Mouse (Mus musculus): Measurements from ENCODE around the gene Xpc. TPM values are rescaled to one million over a fixed set of nuclear protein-coding genes. Genes with fewer than 3 reads are reported as not detected.
"Not testable (repeated sequence)": the region's sequence is repeated elsewhere in the genome, so short reads cannot be mapped to it uniquely, and the experiment has no call there.

The Xpc gene
- polyA plus RNA-seq, 1 experiment from 2014 or later: 16.9 TPM

DNA sequence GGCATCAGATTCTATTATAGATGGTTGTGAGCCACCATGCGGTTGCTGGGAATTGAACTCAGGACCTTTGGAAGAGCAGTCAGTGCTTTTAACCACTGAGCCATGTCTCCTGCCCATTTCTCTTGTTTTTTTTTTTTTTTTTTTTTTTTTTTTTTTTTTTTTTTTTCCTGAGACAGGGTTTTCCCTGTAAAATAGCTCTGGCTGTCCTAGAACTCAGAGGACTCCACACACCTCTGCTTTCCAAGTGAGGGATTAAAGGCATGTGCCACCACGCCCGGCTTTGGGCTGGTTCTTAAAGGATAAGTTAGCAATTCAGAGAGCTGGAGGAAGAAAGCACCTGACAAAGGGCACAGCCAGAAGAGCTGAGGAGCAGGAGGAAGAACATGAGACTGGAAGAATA is 44.3 kb downstream of the Xpc start:
- not testable (repeated sequence) for H3K36me3 ChIP-seq (ENCODE audit: control insufficient read depth, insufficient read depth, low read length); H3K4me3 ChIP-seq (ENCODE audit: low read depth, low read length); H3K27ac ChIP-seq (ENCODE audit: low read depth, low read length); H3K4me2 ChIP-seq (ENCODE audit: low read depth, low read length); H3K9me3 ChIP-seq (ENCODE audit: control insufficient read depth, low read length); H3K27me3 ChIP-seq (ENCODE audit: control insufficient read depth, insufficient read depth, low read length); H3K9ac ChIP-seq (replicated peaks; ENCODE audit: low read depth, low read length); ATAC-seq (ENCODE audit: low read depth)
- peaks cover 17% of the 10 kb centered on the region for H3K4me1 ChIP-seq (ENCODE audit: control insufficient read depth, insufficient read depth, low read length)
- 96% methylated on average over 3 of the region's 3 CpGs for WGBS

GRCm38 (mm10) chr6:91470712-91471111 is 45.0 kb downstream of the Xpc start:
- no peak overlapping the region for H3K4me2 ChIP-seq (ENCODE audit: low read depth, low read length)
- no peaks in the 10 kb centered on the region for H3K9me3 ChIP-seq (ENCODE audit: control insufficient read depth, low read length)
- no peaks in the 10 kb centered on the region for H3K27me3 ChIP-seq (ENCODE audit: control insufficient read depth, insufficient read depth, low read length)
- H3K4me3 ChIP-seq (ENCODE audit: low read depth, low read length): no peak overlapping the region
- whole genome bisulfite sequencing: 92% methylated on average over 2 of the region's 2 CpGs
- peaks cover 17% of the 10 kb centered on the region for H3K4me1 ChIP-seq (ENCODE audit: control insufficient read depth, insufficient read depth, low read length)
- H3K9ac ChIP-seq (replicated peaks; ENCODE audit: low read depth, low read length): no peak overlapping the region
- no peaks in the 10 kb centered on the region; the same call in 1 of the 2 replicates for H3K36me3 ChIP-seq (ENCODE audit: control insufficient read depth, insufficient read depth, low read length)
- no peak overlapping the region for H3K27ac ChIP-seq (ENCODE audit: low read depth, low read length)
- ATAC-seq (ENCODE audit: low read depth): no peak

- ATAC-seq (ENCODE audit: low read depth): no peak
- no peaks in the 10 kb centered on the region for H3K27me3 ChIP-seq (ENCODE audit: control insufficient read depth, insufficient read depth, low read length)
- no peak overlapping the region for H3K27ac ChIP-seq (ENCODE audit: low read depth, low read length)
- H3K4me2 ChIP-seq (ENCODE audit: low read depth, low read length): no peak overlapping the region
- 75% methylated on average over 1 of the region's 1 CpGs for WGBS
- no peak overlapping the region for H3K9ac ChIP-seq (replicated peaks; ENCODE audit: low read depth, low read length)
- H3K9me3 ChIP-seq (ENCODE audit: control insufficient read depth, low read length): no peaks in the 10 kb centered on the region
- H3K36me3 ChIP-seq (ENCODE audit: control insufficient read depth, insufficient read depth, low read length): peaks cover 13% of the 10 kb centered on the region
- H3K4me1 ChIP-seq (ENCODE audit: control insufficient read depth, insufficient read depth, low read length): peaks cover 2% of the 10 kb centered on the region; the same call in 1 of the 2 replicates
- H3K4me3 ChIP-seq (ENCODE audit: low read depth, low read length): no peak overlapping the region
These were observed 48.6 kb downstream of the Xpc start for GRCm38 (mm10) chr6:91467106-91467505.

GRCm38 (mm10) chr6:91465756-91466155 is 49.9 kb downstream of the Xpc start:
- no peaks in the 10 kb centered on the region for H3K4me1 ChIP-seq (ENCODE audit: control insufficient read depth, insufficient read depth, low read length)
- WGBS: 90% methylated on average over 2 of the region's 2 CpGs
- H3K4me3 ChIP-seq (ENCODE audit: low read depth, low read length): no peak overlapping the region
- no peak for ATAC-seq (ENCODE audit: low read depth)
- peaks cover 13% of the 10 kb centered on the region for H3K36me3 ChIP-seq (ENCODE audit: control insufficient read depth, insufficient read depth, low read length)
- H3K27me3 ChIP-seq (ENCODE audit: control insufficient read depth, insufficient read depth, low read length): no peaks in the 10 kb centered on the region
- no peak overlapping the region for H3K4me2 ChIP-seq (ENCODE audit: low read depth, low read length)
- no peaks in the 10 kb centered on the region for H3K9me3 ChIP-seq (ENCODE audit: control insufficient read depth, low read length)
- H3K27ac ChIP-seq (ENCODE audit: low read depth, low read length): no peak overlapping the region
- H3K9ac ChIP-seq (replicated peaks; ENCODE audit: low read depth, low read length): no peak overlapping the region

DNA sequence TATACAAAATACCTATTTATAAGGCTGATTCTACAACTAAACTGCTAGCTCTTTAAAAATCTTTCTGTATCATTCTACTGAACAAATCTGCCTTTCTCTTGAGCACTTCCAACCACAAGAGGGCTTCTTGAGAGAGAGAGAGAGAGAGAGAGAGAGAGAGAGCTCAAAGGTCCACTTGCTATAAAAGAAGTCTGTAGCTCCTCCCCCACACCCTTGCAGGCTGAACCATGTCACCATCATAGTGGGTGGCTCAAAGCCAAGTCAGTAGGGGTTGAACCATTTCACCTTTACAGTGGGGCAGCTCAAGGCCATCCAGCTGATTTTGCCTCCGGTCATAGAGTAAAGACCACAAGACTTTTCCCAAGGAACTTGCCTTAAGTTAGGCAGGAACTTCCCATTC is 56.2 kb downstream of the Xpc start:
- Histone ChIP-seq H3K27ac (ENCODE audit: low read depth, low read length) (no peak overlapping the region), H3K4me1 (ENCODE audit: control insufficient read depth, insufficient read depth, low read length) (no peaks in the 10 kb centered on the region), H3K4me3 (ENCODE audit: low read depth, low read length) (no peak overlapping the region), H3K9ac (replicated peaks; ENCODE audit: low read depth, low read length) (no peak overlapping the region), H3K4me2 (ENCODE audit: low read depth, low read length) (no peak overlapping the region), H3K27me3 (ENCODE audit: control insufficient read depth, insufficient read depth, low read length) (no peaks in the 10 kb centered on the region), H3K9me3 (ENCODE audit: control insufficient read depth, low read length) (no peaks in the 10 kb centered on the region), H3K36me3 (ENCODE audit: control insufficient read depth, insufficient read depth, low read length) (peaks cover 13% of the 10 kb centered on the region)
- no peak for ATAC-seq (ENCODE audit: low read depth)
- WGBS: 92% methylated on average over 1 of the region's 1 CpGs

- H3K4me2 ChIP-seq (ENCODE audit: low read depth, low read length): no peak overlapping the region
- H3K9ac ChIP-seq (replicated peaks; ENCODE audit: low read depth, low read length): no peak overlapping the region
- no peaks in the 10 kb centered on the region for H3K4me1 ChIP-seq (ENCODE audit: control insufficient read depth, insufficient read depth, low read length)
- H3K27me3 ChIP-seq (ENCODE audit: control insufficient read depth, insufficient read depth, low read length): no peaks in the 10 kb centered on the region
- H3K27ac ChIP-seq (ENCODE audit: low read depth, low read length): no peak overlapping the region
- H3K4me3 ChIP-seq (ENCODE audit: low read depth, low read length): no peak overlapping the region
- 64% methylated on average over 5 of the region's 5 CpGs for WGBS
- no peak for ATAC-seq (ENCODE audit: low read depth)
- no peaks in the 10 kb centered on the region for H3K36me3 ChIP-seq (ENCODE audit: control insufficient read depth, insufficient read depth, low read length)
- H3K9me3 ChIP-seq (ENCODE audit: control insufficient read depth, low read length): no peaks in the 10 kb centered on the region
These were observed 61.1 kb downstream of the Xpc start for GRCm38 (mm10) chr6:91454546-91454945.

DNA sequence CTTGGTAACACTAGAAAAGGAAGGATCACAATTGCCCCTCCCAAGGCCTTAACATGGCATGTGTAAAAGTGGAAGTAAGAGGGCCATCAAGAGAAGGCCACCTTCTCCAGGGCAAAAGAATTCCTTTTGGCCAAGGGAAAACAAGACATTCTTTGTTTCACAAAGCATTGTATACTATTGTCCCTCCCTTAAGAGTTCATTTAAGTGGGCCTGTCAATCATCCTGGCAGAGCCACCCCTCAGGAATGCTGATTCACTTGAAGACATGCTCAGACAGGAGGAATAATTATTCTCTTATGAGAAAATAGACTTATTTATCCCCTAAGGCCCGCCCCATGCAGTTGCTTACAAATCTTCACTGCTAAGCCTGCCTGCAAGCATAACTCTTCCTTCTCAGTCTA is 63.6 kb downstream of the Xpc start:
- H3K9me3 ChIP-seq (ENCODE audit: control insufficient read depth, low read length): no peaks in the 10 kb centered on the region
- H3K27me3 ChIP-seq (ENCODE audit: control insufficient read depth, insufficient read depth, low read length): no peaks in the 10 kb centered on the region
- no peak for ATAC-seq (ENCODE audit: low read depth)
- no peak overlapping the region for H3K9ac ChIP-seq (replicated peaks; ENCODE audit: low read depth, low read length)
- no peak overlapping the region for H3K27ac ChIP-seq (ENCODE audit: low read depth, low read length)
- H3K4me1 ChIP-seq (ENCODE audit: control insufficient read depth, insufficient read depth, low read length): no peaks in the 10 kb centered on the region
- H3K4me3 ChIP-seq (ENCODE audit: low read depth, low read length): no peak overlapping the region
- WGBS: 81% methylated on average over 1 of the region's 1 CpGs
- H3K36me3 ChIP-seq (ENCODE audit: control insufficient read depth, insufficient read depth, low read length): no peaks in the 10 kb centered on the region
- H3K4me2 ChIP-seq (ENCODE audit: low read depth, low read length): no peak overlapping the region

DNA sequence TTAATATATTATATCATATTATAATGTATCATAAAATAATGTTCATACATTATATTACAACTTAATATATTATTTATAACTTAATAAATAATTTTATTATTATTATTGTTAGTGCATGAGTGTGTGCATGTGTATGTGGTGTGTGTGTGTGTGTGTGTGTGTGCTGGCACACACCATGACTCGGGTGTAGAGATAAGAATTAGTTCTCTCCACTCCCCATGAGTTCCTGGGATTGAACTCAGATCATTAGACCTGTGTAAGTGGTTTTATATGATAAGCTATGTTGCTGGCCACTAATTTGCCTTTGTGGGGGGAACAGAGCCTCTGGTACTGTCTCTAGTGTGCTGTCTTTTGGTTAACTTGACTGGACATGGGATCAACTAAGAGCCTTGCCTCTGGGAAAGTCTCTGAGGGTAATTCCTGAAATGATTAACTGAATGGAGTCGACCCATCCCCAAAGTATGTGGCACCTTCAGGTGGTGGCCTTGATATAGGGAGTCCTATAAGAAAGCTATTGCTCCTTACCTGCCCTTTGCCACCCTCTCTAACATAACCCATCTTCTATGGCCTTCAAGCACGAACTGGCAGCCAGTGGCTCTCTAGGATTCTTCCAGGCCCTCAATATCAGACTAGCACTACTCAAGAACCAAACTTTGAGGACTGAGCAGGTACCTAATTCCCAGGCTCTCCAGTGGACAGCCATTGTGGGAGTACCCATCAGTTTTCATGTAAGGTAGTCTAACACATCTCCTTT is 66.0 kb downstream of the Xpc start:
- WGBS: 72% methylated on average over 3 of the region's 3 CpGs
- ATAC-seq (ENCODE audit: low read depth): no peak
- no peak overlapping the region for H3K4me3 ChIP-seq (ENCODE audit: low read depth, low read length)

GRCm38 (mm10) chr6:91445316-91445715 is 70.4 kb downstream of the Xpc start:
- no peaks in the 10 kb centered on the region for H3K36me3 ChIP-seq (ENCODE audit: control insufficient read depth, insufficient read depth, low read length)
- H3K4me2 ChIP-seq (ENCODE audit: low read depth, low read length): no peak overlapping the region
- H3K9ac ChIP-seq (replicated peaks; ENCODE audit: low read depth, low read length): no peak overlapping the region
- peaks cover 5% of the 10 kb centered on the region; the same call in 1 of the 2 replicates for H3K4me1 ChIP-seq (ENCODE audit: control insufficient read depth, insufficient read depth, low read length)
- no peak overlapping the region for H3K4me3 ChIP-seq (ENCODE audit: low read depth, low read length)
- no peak overlapping the region for H3K27ac ChIP-seq (ENCODE audit: low read depth, low read length)
- H3K9me3 ChIP-seq (ENCODE audit: control insufficient read depth, low read length): no peaks in the 10 kb centered on the region
- H3K27me3 ChIP-seq (ENCODE audit: control insufficient read depth, insufficient read depth, low read length): no peaks in the 10 kb centered on the region
- 78% methylated on average over 3 of the region's 3 CpGs for WGBS
- no peak for ATAC-seq (ENCODE audit: low read depth)

More for the DNA sequence above, 66.0 kb downstream of the Xpc start:
- Histone ChIP-seq H3K27me3 (ENCODE audit: control insufficient read depth, insufficient read depth, low read length) (no peaks in the 10 kb centered on the region), H3K4me2 (ENCODE audit: low read depth, low read length) (no peak overlapping the region), H3K9me3 (ENCODE audit: control insufficient read depth, low read length) (no peaks in the 10 kb centered on the region), H3K9ac (replicated peaks; ENCODE audit: low read depth, low read length) (no peak overlapping the region), H3K4me1 (ENCODE audit: control insufficient read depth, insufficient read depth, low read length) (no peaks in the 10 kb centered on the region), H3K27ac (ENCODE audit: low read depth, low read length) (no peak overlapping the region), H3K36me3 (ENCODE audit: control insufficient read depth, insufficient read depth, low read length) (no peaks in the 10 kb centered on the region)

Measured in neural tube, embryonic 14.5 days (tissue).